Mouse (Mus musculus) liver, embryonic 14.5 days (tissue): Measurements from ENCODE around the gene Sec1.

ENCODE experiments used
- CTCF ChIP-seq: IDR thresholded peaks from 2 replicates; pipeline ENCODE4 v1.5.1; 2016; ENCODE audit warnings: antibody characterized with exemption, low read depth, control low read depth
- EP300 ChIP-seq: IDR thresholded peaks from 2 replicates; pipeline ENCODE4 v1.6.1; 2016; ENCODE audit warnings: antibody characterized with exemption, low read depth

DNA sequence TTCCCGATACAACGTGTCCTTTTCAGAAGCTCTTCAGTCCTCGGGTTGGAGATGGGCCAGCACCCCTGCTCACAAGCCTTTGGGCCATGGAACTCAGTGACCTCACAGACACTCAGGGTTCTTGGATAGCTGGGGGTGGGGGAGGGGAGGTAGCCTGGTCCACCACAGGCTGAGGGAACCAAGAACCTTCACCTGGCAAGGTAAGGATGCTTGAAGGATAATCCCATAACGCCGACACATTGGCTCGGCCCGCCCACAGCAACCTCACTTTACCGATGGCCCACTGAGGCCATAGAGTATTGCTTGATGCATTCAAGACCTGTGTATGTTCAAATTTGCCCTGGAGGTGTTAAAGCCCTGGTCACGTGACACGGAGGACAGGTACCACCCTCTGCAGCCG, 31.5 kb upstream of the Sec1 start, which contains the start of gene Spaca4:
- no peak for TF ChIP-seq EP300
- TF ChIP-seq CTCF: no peak
